Mouse (Mus musculus): ENCODE data around the gene Ahnak. TPM values are rescaled to one million over a fixed set of nuclear protein-coding genes. Genes with fewer than 3 reads are reported as not detected.

The Ahnak gene
- polyA plus RNA-seq, 1 experiment from 2014 or later = 125 TPM

DNA sequence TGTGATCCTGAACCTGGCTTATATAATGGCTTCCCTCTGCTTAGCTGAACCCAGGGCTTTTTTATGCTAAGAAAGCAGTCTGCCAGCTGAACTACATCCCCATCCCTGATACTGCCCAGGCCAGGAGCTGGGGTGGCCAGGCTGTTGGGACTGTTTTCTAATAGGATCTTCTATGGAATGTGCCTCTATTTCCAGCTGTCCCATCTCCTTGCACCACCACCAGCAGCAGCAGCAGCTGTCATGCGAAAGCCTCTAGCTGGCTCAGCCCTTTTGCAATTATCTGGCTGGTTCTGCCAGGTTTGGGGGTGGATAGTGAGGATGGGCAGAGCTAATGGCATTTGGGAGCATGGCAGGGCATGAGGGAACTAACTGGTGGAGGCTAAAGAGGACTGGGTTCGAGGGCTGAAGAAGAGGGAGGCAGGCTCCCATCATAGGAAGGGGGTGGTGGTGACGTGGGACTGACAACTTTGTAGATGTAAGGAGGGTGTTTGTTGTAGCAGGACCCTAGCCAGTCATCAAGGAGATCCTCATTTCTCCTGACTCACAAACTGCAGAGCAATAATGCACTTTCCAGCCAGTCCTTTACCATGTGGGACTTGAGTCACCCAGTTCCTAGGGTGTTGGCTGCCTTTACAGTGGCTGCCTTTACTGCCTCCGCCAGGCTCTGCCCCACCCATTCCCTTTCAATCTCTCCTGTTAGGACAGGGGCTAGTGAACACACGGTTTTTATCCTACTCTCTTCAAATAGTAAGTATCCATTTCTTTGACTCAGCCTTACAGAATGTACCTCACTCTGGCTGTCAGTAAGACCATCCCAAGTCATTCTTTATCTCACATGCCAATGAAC lies 6.6 kb upstream of the Ahnak start:
- Histone ChIP-seq H3K4me3 (ENCODE audit: inconsistent target) (no peak overlapping the region), H3K27ac (peak overlapping the region; percentile 98), H3K36me3 (ENCODE audit: inconsistent target) (peaks cover 10% of the 10 kb centered on the region), H3K79me2 (ENCODE audit: inconsistent target) (peaks cover 55% of the 10 kb centered on the region)
- 54% methylated on average over 5 of the region's 5 CpGs for WGBS (ENCODE audit: missing documents)

DNA sequence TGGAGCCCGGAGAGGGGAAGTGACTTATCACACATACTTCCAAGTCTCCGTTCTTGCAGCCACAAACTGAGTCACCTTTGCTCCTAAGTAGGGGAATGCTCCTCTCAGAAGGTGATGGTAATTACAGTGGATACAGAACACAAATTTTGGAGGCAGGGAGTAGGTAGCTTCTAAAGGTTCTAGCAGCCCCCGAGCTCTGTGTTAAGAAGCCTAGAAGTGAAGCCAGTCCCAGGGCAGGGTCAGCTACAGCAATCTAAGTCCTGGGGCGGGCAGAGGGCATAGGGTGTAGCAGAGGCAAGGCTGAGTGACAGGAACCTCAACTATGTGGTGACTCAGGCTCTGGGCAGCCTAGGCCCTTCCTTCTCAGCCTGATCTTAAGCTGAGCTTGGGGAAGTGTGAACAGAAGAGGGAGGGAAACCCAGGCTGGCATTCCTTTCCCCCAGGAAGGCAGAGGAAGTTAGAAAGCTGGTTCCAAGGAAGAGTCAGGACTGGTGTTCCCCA lies 5.9 kb upstream of the Ahnak start:
- H3K36me3 ChIP-seq (ENCODE audit: inconsistent target) = peaks cover 8% of the 10 kb centered on the region
- WGBS (ENCODE audit: missing documents) = 4% methylated on average over 4 of the region's 4 CpGs
- H3K79me2 ChIP-seq (ENCODE audit: inconsistent target) = peaks cover 54% of the 10 kb centered on the region
- no peak overlapping the region for H3K4me3 ChIP-seq (ENCODE audit: inconsistent target)
- peak overlapping the region; percentile 98 for H3K27ac ChIP-seq

GRCm38 (mm10) chr19:8984255-8984868 lies 4.7 kb upstream of the Ahnak start:
- peak overlapping the region; percentile 98 for H3K27ac ChIP-seq

GRCm38 (mm10) chr19:8985891-8986290 lies 3.2 kb upstream of the Ahnak start:
- 90% methylated on average over 5 of the region's 5 CpGs for WGBS (ENCODE audit: missing documents)
- no peak overlapping the region for H3K4me3 ChIP-seq (ENCODE audit: inconsistent target)
- no peak overlapping the region for H3K27ac ChIP-seq
- no peaks in the 10 kb centered on the region for H3K36me3 ChIP-seq (ENCODE audit: inconsistent target)
- peaks cover 54% of the 10 kb centered on the region for H3K79me2 ChIP-seq (ENCODE audit: inconsistent target)

More at GRCm38 (mm10) chr19:8984255-8984868, 4.7 kb upstream of the Ahnak start:
- Histone ChIP-seq H3K79me2 (ENCODE audit: inconsistent target) (peaks cover 53% of the 10 kb centered on the region), H3K36me3 (ENCODE audit: inconsistent target) (no peaks in the 10 kb centered on the region), H3K4me3 (ENCODE audit: inconsistent target) (no peak overlapping the region)
- 12% methylated on average over 7 of the region's 7 CpGs for WGBS (ENCODE audit: missing documents)

DNA sequence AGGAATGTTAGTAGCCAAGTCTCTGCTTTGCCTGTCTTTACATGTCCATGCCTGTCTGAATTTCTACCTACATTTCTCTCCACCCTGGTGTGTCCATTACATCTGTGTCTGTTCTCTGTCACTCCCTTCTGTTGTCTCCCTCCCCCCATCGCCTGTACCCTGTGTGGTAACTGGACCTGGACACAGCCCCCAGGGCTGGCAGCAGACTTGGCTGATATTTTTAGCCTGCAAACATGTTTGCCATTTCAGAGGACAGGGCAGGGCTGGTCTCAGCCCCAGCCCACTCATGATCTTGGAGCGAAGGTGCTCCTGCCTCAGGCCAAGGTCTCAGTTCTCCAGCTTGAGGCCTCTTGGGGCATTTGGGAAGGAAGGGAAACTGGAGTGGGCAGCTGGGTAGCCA lies 1.3 kb upstream of the Ahnak start:
- Histone ChIP-seq H3K36me3 (ENCODE audit: inconsistent target) (no peaks in the 10 kb centered on the region), H3K27ac (no peak overlapping the region), H3K79me2 (ENCODE audit: inconsistent target) (peaks cover 63% of the 10 kb centered on the region), H3K4me3 (ENCODE audit: inconsistent target) (no peak overlapping the region)
- 87% methylated on average over 2 of the region's 2 CpGs for WGBS (ENCODE audit: missing documents)

- H3K36me3 ChIP-seq (ENCODE audit: inconsistent target) = no peaks in the 10 kb centered on the region
- peaks cover 70% of the 10 kb centered on the region for H3K79me2 ChIP-seq (ENCODE audit: inconsistent target)
- WGBS (ENCODE audit: missing documents) = 73% methylated on average over 15 of the region's 15 CpGs
- H3K27ac ChIP-seq = peak overlapping the region; percentile 54
- peak overlapping the region; percentile 24; the same call in 1 of the 2 replicates for H3K4me3 ChIP-seq (ENCODE audit: inconsistent target)
Observed at GRCm38 (mm10) chr19:8988346-8989065, 578 bp upstream of the Ahnak start.

- Histone ChIP-seq H3K79me2 (ENCODE audit: inconsistent target) (peaks cover 83% of the 10 kb centered on the region), H3K27ac (peak overlapping the region; percentile 95), H3K36me3 (ENCODE audit: inconsistent target) (no peaks in the 10 kb centered on the region), H3K4me3 (ENCODE audit: inconsistent target) (peak overlapping the region; percentile 94)
- WGBS (ENCODE audit: missing documents) = 1% methylated on average over 47 of the region's 53 CpGs
Observed at GRCm38 (mm10) chr19:8989567-8990431, 715 bp downstream of the Ahnak start.

DNA sequence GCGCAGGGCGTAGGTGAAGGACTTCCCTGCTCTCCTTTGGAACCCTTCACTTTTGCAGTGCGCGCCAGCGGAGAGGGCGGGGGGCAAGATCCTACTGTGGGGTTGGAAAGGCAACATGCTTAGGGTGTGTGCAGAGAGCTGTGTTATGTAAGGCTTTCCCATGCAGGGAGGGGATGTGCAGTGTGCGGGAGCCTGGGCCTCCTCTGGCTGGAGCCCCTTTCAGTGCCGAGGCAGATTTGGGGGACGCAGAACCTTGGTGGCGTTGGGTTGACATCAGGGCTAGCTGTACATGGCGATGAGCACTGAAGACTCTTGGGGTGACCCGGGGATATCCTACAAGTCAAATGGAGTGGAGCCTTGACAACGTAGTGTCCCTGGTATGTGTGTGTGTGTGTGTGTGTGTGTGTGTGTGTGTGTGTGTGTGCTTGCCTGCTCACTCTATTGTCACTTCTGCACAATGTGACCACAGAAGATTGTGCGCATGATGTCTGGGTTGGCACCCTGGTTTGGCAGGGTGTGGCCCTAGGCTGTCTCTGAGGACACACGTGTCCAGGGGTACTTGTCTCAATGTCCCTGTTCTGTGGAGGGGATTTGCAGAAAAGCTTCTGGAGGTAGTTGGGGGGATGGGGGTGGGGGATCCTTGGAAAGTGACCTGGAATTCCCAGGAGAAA lies 1.5 kb downstream of the Ahnak start:
- 22% methylated on average over 13 of the region's 15 CpGs for whole genome bisulfite sequencing (ENCODE audit: missing documents)
- peak overlapping the region; percentile 94 for H3K4me3 ChIP-seq (ENCODE audit: inconsistent target)
- no peaks in the 10 kb centered on the region for H3K36me3 ChIP-seq (ENCODE audit: inconsistent target)
- peaks cover 83% of the 10 kb centered on the region for H3K79me2 ChIP-seq (ENCODE audit: inconsistent target)
- H3K27ac ChIP-seq = peak overlapping the region; percentile 95

DNA sequence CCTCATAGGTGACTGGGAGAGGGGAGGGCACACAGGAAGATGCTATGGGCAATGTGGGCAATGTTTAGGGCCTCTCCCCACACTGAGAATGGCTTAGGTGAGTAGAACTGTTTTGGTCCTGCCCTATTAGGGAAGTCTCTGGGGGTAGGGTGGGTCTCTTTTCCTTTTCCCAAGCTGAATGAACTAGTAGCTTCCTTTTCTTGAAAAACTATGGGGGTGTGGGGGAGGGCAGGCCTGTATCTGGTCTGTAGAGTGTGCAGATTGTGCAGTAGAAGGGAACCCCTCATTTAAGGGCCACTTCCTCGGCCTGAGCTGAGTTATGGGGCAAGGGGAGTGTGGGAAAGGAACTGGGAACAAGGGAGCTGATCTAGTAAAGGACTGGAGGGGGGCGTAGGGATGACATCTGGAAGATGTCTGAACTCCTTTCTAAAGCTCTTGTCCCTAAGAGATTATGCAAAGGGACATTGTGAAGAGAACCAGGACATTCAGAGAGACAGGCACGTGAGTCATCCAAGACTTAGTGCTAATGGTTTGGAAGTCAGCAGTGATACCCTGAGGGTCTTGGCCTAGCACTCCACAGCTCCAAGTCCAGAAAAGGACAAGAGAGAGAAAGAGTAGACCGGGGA lies 2.3 kb downstream of the Ahnak start:
- WGBS (ENCODE audit: missing documents) = 71% methylated on average over 2 of the region's 4 CpGs
- peak overlapping the region; percentile 95 for H3K27ac ChIP-seq
- H3K79me2 ChIP-seq (ENCODE audit: inconsistent target) = peaks cover 86% of the 10 kb centered on the region
- H3K4me3 ChIP-seq (ENCODE audit: inconsistent target) = peak overlapping the region; percentile 94
- no peaks in the 10 kb centered on the region for H3K36me3 ChIP-seq (ENCODE audit: inconsistent target)

DNA sequence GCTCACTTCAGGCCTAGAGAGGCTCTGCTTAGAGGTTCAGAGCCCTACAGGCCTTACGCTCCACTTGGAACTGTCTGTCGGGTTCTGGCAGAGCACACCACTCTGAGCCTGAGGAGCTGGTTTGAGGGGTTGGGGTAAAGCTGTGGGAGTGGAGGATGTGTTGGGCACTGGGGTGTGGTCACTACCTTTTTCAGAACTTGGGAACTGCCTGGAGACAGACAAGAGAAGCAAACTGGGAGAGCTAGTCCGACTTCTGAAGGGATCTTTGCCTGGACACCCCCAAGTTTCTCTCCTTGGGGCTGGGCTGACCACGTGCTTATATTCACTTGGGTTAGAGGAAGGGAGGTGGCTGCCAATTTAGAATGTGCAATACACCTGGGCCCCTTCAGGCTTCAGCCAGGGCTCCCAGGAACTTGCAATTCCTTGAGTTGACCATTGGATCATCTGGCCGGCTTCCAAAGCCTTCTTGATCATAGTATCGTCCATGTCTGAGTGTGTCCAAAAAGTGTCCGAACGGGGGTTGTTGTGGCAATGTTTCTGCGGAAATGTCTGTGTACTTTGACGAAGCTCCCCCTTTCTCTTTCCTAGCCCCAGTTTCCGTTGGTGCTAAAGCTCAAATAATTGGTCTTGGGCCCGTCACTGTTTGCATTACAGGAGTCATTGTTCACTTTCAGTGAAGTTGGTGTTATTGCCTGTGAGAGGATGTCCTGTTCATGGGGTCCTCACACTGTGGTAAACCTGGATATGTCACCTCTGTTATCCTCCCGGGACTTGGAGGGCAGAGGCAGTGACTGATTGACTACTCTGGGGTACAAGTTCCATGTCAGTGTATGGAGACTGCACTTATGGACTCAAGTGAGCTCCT lies 3.0 kb downstream of the Ahnak start:
- WGBS (ENCODE audit: missing documents) = 89% methylated on average over 13 of the region's 13 CpGs
- no peaks in the 10 kb centered on the region for H3K36me3 ChIP-seq (ENCODE audit: inconsistent target)
- peak overlapping the region; percentile 94 for H3K4me3 ChIP-seq (ENCODE audit: inconsistent target)
- H3K79me2 ChIP-seq (ENCODE audit: inconsistent target) = peaks cover 93% of the 10 kb centered on the region
- peak overlapping the region; percentile 95 for H3K27ac ChIP-seq

DNA sequence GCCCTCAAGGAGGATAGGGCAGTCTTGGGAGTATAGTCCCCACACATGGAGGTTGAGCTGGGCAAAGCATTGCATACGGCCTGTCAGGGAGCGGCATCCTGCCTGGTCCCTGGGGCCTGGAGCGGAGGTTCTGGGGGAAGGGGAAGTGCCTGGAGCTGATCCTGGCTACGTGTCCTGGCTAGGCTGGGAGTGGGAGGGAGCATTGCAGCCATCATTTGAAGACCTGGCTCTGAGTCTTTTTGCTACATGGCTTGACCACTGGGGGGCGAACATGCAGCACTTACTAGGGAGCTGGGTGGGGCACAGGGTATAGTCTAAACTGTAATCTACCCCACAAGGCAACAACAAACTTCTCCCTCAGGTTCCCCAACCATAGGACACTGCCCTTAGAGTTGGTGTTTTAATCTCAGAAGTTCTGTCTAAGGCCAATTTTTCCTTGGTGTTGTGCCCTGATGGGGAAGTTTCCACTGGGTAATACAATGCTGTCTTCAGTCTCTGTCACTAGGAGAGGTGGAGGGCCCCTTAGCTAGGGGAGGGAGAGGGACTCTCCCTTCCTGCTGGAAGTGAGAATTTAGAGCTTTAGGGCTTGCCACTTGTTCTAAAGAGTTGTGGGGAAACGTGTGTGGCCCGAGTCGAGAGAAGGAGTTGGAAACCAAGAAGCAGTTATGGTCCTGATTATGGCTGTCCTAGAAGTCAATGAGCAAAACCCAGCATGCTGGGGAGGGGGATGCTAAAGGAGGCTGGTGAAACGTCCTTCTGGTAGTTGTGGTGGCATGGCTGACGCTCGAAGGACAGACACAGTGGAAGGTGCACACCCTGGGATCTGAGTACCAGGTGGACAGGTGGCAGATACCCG lies 3.9 kb downstream of the Ahnak start:
- H3K79me2 ChIP-seq (ENCODE audit: inconsistent target) = peaks cover 98% of the 10 kb centered on the region
- WGBS (ENCODE audit: missing documents) = 33% methylated on average over 12 of the region's 12 CpGs
- H3K27ac ChIP-seq = peak overlapping the region; percentile 95
- no peaks in the 10 kb centered on the region for H3K36me3 ChIP-seq (ENCODE audit: inconsistent target)
- H3K4me3 ChIP-seq (ENCODE audit: inconsistent target) = peak overlapping the region; percentile 94

DNA sequence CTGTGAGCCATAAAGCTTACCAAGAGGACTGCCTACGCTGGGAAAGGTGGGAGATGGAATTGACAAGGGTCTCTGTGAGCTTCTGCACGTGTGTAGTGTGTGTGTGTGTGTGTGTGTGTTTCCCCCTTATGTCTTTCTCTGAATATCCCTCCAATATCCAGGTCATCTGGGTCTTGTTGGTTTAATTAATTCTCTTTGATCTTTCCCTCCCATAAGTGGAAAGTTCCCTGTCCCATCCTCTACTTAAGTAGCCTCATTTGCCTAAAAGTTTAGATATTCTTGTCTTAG lies 4.5 kb downstream of the Ahnak start:
- H3K79me2 ChIP-seq (ENCODE audit: inconsistent target) = peaks cover 98% of the 10 kb centered on the region
- H3K27ac ChIP-seq = peak overlapping the region; percentile 95
- no peaks in the 10 kb centered on the region for H3K36me3 ChIP-seq (ENCODE audit: inconsistent target)
- WGBS (ENCODE audit: missing documents) = no CpG with 5 or more reads among the region's 2 CpGs
- peak overlapping the region; percentile 94; the same call in 1 of the 2 replicates for H3K4me3 ChIP-seq (ENCODE audit: inconsistent target)
